Mouse (Mus musculus) myocyte (in vitro differentiated cells): ENCODE measurements at regions not wholly inside any gene's neighbourhood (a gene's known extent, or its start where the extent isn't known, plus 50 kb on each side); places are given as distances from the start of the nearest gene placed in this dataset.

ENCODE experiments used
- H3K27me3 ChIP-seq: one replicate; pipeline ENCODE4 v1.6.1; 2011; ENCODE audit not compliant: control insufficient read depth, insufficient read depth, insufficient read length
- H3K36me3 ChIP-seq: one replicate; pipeline ENCODE4 v1.6.1; 2011; ENCODE audit not compliant: control insufficient read depth, insufficient read depth
- H3K4me2 ChIP-seq: one replicate; pipeline ENCODE4 v1.6.1; 2011; ENCODE audit warnings: low read depth, control low read depth
- H3K4me3 ChIP-seq: one replicate; pipeline ENCODE4 v1.5.1; 2011; ENCODE audit warnings: mild to moderate bottlenecking, control low read depth, moderate library complexity
- H3K79me2 ChIP-seq: one replicate; pipeline ENCODE4 v1.6.1; 2011; ENCODE audit not compliant: control insufficient read depth, insufficient read depth
- H3ac ChIP-seq: one replicate; pipeline ENCODE4 v1.6.1; 2011; ENCODE audit not compliant: control insufficient read depth, insufficient read length
- CEBPB ChIP-seq: IDR thresholded peaks from 2 replicates; pipeline ENCODE4 v1.6.1; 2011; ENCODE audit warnings: mild to moderate bottlenecking, moderate library complexity; ENCODE audit not compliant: poor library complexity, insufficient read depth, severe bottlenecking
- E2F4 ChIP-seq: IDR thresholded peaks from one replicate; pipeline ENCODE4 v1.6.1; 2011; ENCODE audit warnings: mild to moderate bottlenecking, control low read depth, moderate library complexity; ENCODE audit not compliant: insufficient read depth
- MAX ChIP-seq: IDR thresholded peaks from one replicate; pipeline ENCODE4 v1.6.1; 2011; ENCODE audit warnings: low read depth, mild to moderate bottlenecking, control low read depth
- MYOD1 ChIP-seq, 3 experiments: IDR thresholded peaks; one replicate each; pipeline ENCODE4 v1.6.1; 2011; ENCODE audit warnings: control low read depth in 2 of 3, low read depth in 2 of 3, mild to moderate bottlenecking in 2 of 3, moderate library complexity in 1 of 3; ENCODE audit not compliant: insufficient read length in 2 of 3, control insufficient read depth in 1 of 3
- MYOG ChIP-seq, 3 experiments: IDR thresholded peaks; one replicate each; pipeline ENCODE4 v1.6.1; 2011; ENCODE audit warnings: control low read depth in 2 of 3, low read depth in 2 of 3, mild to moderate bottlenecking in 2 of 3; ENCODE audit not compliant: insufficient read length in 2 of 3, control insufficient read depth in 1 of 3, insufficient read depth in 1 of 3
- POLR2A ChIP-seq: IDR thresholded peaks from one replicate; pipeline ENCODE4 v1.6.1; 2011; ENCODE audit warnings: low read depth, mild to moderate bottlenecking, control low read depth, moderate library complexity; ENCODE audit not compliant: insufficient read length
- POLR2AphosphoS2 ChIP-seq: IDR thresholded peaks from one replicate; pipeline ENCODE4 v1.6.1; 2011; ENCODE audit warnings: low read depth, control low read depth; ENCODE audit not compliant: insufficient read length
- REST ChIP-seq: IDR thresholded peaks from one replicate; pipeline ENCODE4 v1.6.1; 2011; ENCODE audit warnings: mild to moderate bottlenecking, control low read depth, moderate library complexity; ENCODE audit not compliant: insufficient read depth, insufficient read length
- SRF ChIP-seq: IDR thresholded peaks from one replicate; pipeline ENCODE4 v1.6.1; 2011; ENCODE audit warnings: low read depth; ENCODE audit not compliant: control insufficient read depth, insufficient read length
- TCF12 ChIP-seq: IDR thresholded peaks from one replicate; pipeline ENCODE4 v1.6.1; 2011; ENCODE audit warnings: mild to moderate bottlenecking, control low read depth; ENCODE audit not compliant: poor library complexity, insufficient read depth, severe bottlenecking
- TCF3 ChIP-seq: IDR thresholded peaks from one replicate; pipeline ENCODE4 v1.6.1; 2011; ENCODE audit warnings: low read depth, control low read depth; ENCODE audit not compliant: insufficient read length
- USF1 ChIP-seq: IDR thresholded peaks from one replicate; pipeline ENCODE4 v1.6.1; 2011; ENCODE audit warnings: low read depth, mild to moderate bottlenecking, control low read depth, moderate library complexity

GRCm38 (mm10) chr3:149291473-149291872 is 301.1 kb upstream of the Adgrl2 start:
- no peaks in the 10 kb centered on the region for H3K79me2 ChIP-seq
- H3ac ChIP-seq = no peak overlapping the region
- no peak overlapping the region for H3K4me3 ChIP-seq
- no peaks in the 10 kb centered on the region for H3K27me3 ChIP-seq
- TF ChIP-seq POLR2AphosphoS2 (no peak), TCF12 (no peak), MAX (no peak), MYOD1 (IDR thresholded peaks at IDR 0.05; ENCODE audit: control insufficient read depth in 1 of 3, insufficient read length in 2 of 3, low read depth in 2 of 3) (no peak), POLR2A (no peak), CEBPB (no peak), MYOG (IDR thresholded peaks at IDR 0.05; ENCODE audit: control insufficient read depth in 1 of 3, insufficient read depth in 1 of 3, insufficient read length in 2 of 3, low read depth in 2 of 3) (no peak), USF1 (no peak), SRF (no peak), REST (no peak), E2F4 (no peak), TCF3 (no peak)
- no peak overlapping the region for H3K4me2 ChIP-seq
- no peaks in the 10 kb centered on the region for H3K36me3 ChIP-seq

DNA sequence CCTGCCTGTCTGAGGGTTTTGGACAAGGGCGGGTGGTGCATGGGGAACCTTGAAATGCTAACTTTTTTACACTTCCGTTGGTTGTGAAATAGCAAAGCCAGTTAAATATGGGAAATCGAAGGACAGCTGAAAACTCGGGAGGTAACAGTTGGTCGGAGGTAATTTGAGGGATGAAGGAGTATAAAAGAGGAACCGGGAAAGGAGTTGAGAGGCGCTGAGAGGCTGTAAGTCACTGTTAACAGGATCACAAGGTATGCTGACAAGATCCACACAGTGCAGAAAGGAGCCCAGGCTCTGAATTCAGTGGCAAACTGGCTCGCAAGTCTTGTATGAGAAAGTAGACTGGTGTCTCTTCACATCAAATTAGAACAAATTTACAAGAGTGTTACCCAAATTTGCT is 299.9 kb upstream of the Adgrl2 start:
- Histone ChIP-seq H3K4me3 (no peak overlapping the region), H3ac (no peak overlapping the region), H3K27me3 (no peaks in the 10 kb centered on the region), H3K4me2 (no peak overlapping the region), H3K36me3 (no peaks in the 10 kb centered on the region), H3K79me2 (no peaks in the 10 kb centered on the region)
- TF ChIP-seq MYOD1 (IDR thresholded peaks at IDR 0.05; ENCODE audit: control insufficient read depth in 1 of 3, insufficient read length in 2 of 3, low read depth in 2 of 3) (no peak), TCF12 (no peak), POLR2AphosphoS2 (no peak), CEBPB (no peak), E2F4 (no peak), MAX (no peak), POLR2A (no peak), USF1 (no peak), TCF3 (no peak), REST (no peak), SRF (no peak), MYOG (IDR thresholded peaks at IDR 0.05; ENCODE audit: control insufficient read depth in 1 of 3, insufficient read depth in 1 of 3, insufficient read length in 2 of 3, low read depth in 2 of 3) (no peak)

GRCm38 (mm10) chr3:149287080-149287479 is 296.7 kb upstream of the Adgrl2 start:
- Histone ChIP-seq H3K79me2 (no peaks in the 10 kb centered on the region), H3ac (no peak overlapping the region), H3K36me3 (no peaks in the 10 kb centered on the region), H3K27me3 (no peaks in the 10 kb centered on the region), H3K4me3 (no peak overlapping the region), H3K4me2 (no peak overlapping the region)
- no peak for TF ChIP-seq TCF12
- no peak for TF ChIP-seq POLR2A
- no peak for TF ChIP-seq MAX
- no peak for TF ChIP-seq E2F4
- no peak for TF ChIP-seq SRF
- TF ChIP-seq TCF3 = no peak

DNA sequence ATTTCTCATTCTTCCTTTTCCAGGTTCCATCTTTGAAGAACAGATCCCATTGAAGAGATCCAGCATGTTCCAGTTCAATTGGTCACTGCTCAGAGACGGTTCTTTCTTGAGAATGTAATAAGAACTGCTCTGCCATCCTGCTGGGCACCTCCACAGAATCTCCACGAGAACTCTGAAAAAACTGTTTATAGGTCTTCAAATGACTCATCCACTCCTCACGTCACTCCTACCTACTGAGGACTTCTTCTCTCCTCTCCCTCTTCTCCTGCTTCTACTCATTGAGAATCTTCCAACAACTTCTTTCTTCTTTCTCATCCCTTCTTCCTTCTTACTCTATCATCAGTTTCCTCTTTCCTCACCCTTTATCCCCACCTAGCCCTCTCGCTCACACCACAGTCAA is 294.6 kb upstream of the Adgrl2 start:
- no peak for TF ChIP-seq POLR2AphosphoS2
- TF ChIP-seq MYOD1 (IDR thresholded peaks at IDR 0.05; ENCODE audit: control insufficient read depth in 1 of 3, insufficient read length in 2 of 3, low read depth in 2 of 3) = no peak
- TF ChIP-seq REST = no peak
- TF ChIP-seq TCF12 = no peak
- TF ChIP-seq MYOG (IDR thresholded peaks at IDR 0.05; ENCODE audit: control insufficient read depth in 1 of 3, insufficient read depth in 1 of 3, insufficient read length in 2 of 3, low read depth in 2 of 3) = no peak
- H3K36me3 ChIP-seq = no peaks in the 10 kb centered on the region
- H3K27me3 ChIP-seq = no peaks in the 10 kb centered on the region
- H3ac ChIP-seq = no peak overlapping the region
- no peak overlapping the region for H3K4me3 ChIP-seq
- no peaks in the 10 kb centered on the region for H3K79me2 ChIP-seq
- H3K4me2 ChIP-seq = no peak overlapping the region

- no peaks in the 10 kb centered on the region for H3K36me3 ChIP-seq
- H3K79me2 ChIP-seq = no peaks in the 10 kb centered on the region
- H3K4me2 ChIP-seq = no peak overlapping the region
- H3K27me3 ChIP-seq = no peaks in the 10 kb centered on the region
- no peak overlapping the region for H3ac ChIP-seq
- no peak overlapping the region for H3K4me3 ChIP-seq
- TF ChIP-seq E2F4 (no peak), REST (no peak), MAX (no peak), POLR2A (no peak), SRF (no peak), MYOG (IDR thresholded peaks at IDR 0.05; ENCODE audit: control insufficient read depth in 1 of 3, insufficient read depth in 1 of 3, insufficient read length in 2 of 3, low read depth in 2 of 3) (no peak), USF1 (peak; percentile 23)
Observed at GRCm38 (mm10) chr3:149280807-149281789, 290.7 kb upstream of the Adgrl2 start.
